Mouse (Mus musculus) CH12.LX (cell line): ENCODE data around the gene Slc2a8. TPM values are rescaled to one million over a fixed set of nuclear protein-coding genes. Genes with fewer than 3 reads are reported as not detected.
A peak's percentile ranks its signal among the peaks of the same experiment; 100 is the strongest.

Source experiments
- DNase-seq: peaks from one replicate; pipeline ENCODE4 v3.0.0-alpha.2; 2013; ENCODE audit errors: extremely low read depth
- H3K27ac ChIP-seq: 2 replicates; pipeline ENCODE4 v1.5.1; 2012; ENCODE audit warnings: low read depth, mild to moderate bottlenecking, control low read depth, moderate library complexity; ENCODE audit not compliant: insufficient read depth
- H3K27me3 ChIP-seq: replicated peaks from 2 replicates; pipeline ENCODE3; 2012; ENCODE audit warnings: inconsistent platforms
- H3K36me3 ChIP-seq, 2 experiments: replicated peaks in 1 of 2; 2 replicates each; pipeline versions ENCODE3 to v1.6.1; 2012; ENCODE audit warnings: inconsistent platforms in 1 of 2, low read length in 1 of 2, mild to moderate bottlenecking in 1 of 2, mixed read lengths in 1 of 2, moderate library complexity in 1 of 2; ENCODE audit not compliant: control insufficient read depth in 1 of 2, insufficient read depth in 1 of 2
- H3K4me1 ChIP-seq, 2 experiments: 2 replicates each; pipeline ENCODE4 v1.6.1; 2012; ENCODE audit warnings: inconsistent platforms in 1 of 2, moderate library complexity in 1 of 2; ENCODE audit not compliant: insufficient read depth in 2 of 2, control insufficient read depth in 1 of 2
- H3K4me2 ChIP-seq: 2 replicates; pipeline ENCODE4 v1.6.1; 2012; ENCODE audit warnings: low read depth, mild to moderate bottlenecking, control low read depth; ENCODE audit not compliant: poor library complexity, insufficient read depth, severe bottlenecking
- H3K4me3 ChIP-seq, 3 experiments: fragments of 150-350 bp in 1 of 3; sonication (generic) in 1 of 3; replicated peaks in 1 of 3; 2 replicates each; pipeline versions ENCODE3 to v1.5.1; 2011 to 2012; ENCODE audit warnings: low read depth in 2 of 3, low read length in 2 of 3, mild to moderate bottlenecking in 2 of 3, moderate library complexity in 2 of 3, control low read depth in 1 of 3, improper control_type of control experiment in 1 of 3, inconsistent platforms in 1 of 3, mixed read lengths in 1 of 3; ENCODE audit not compliant: poor library complexity in 1 of 3
- H3K79me2 ChIP-seq: replicated peaks from 2 replicates; pipeline ENCODE4 v1.6.1; 2012; ENCODE audit warnings: mild to moderate bottlenecking, moderate library complexity; ENCODE audit not compliant: control insufficient read depth, poor library complexity, insufficient read depth, severe bottlenecking; ENCODE audit errors: extremely low read depth
- H3K9ac ChIP-seq: 2 replicates; pipeline ENCODE4 v1.6.1; 2012; ENCODE audit warnings: low read depth, mild to moderate bottlenecking, control low read depth, moderate library complexity; ENCODE audit not compliant: insufficient read depth
- H3K9me3 ChIP-seq: replicated peaks from 2 replicates; pipeline ENCODE3; 2012; ENCODE audit warnings: low read length, inconsistent platforms, mixed read lengths
- BHLHE40 ChIP-seq: IDR thresholded peaks from 2 replicates; pipeline ENCODE4 v1.6.1; 2011; ENCODE audit warnings: mild to moderate bottlenecking, low read depth, low read length, improper control_type of control experiment
- CHD2 ChIP-seq: IDR thresholded peaks from 2 replicates; pipeline ENCODE4 v1.6.1; 2011; ENCODE audit warnings: low read length, improper control_type of control experiment
- E2F4 ChIP-seq: IDR thresholded peaks from 2 replicates; pipeline ENCODE4 v1.6.1; 2011; ENCODE audit warnings: low read depth, low read length, improper control_type of control experiment; ENCODE audit not compliant: insufficient replicate concordance
- ELF1 ChIP-seq: IDR thresholded peaks from 2 replicates; pipeline ENCODE4 v1.6.1; 2014; ENCODE audit warnings: low read depth, mild to moderate bottlenecking, inconsistent platforms, low read length, improper control_type of control experiment
- GABPA ChIP-seq: IDR thresholded peaks from 2 replicates; pipeline ENCODE4 v1.6.1; 2012; ENCODE audit warnings: low read depth, low read length, improper control_type of control experiment, inconsistent platforms; ENCODE audit not compliant: insufficient replicate concordance
- HCFC1 ChIP-seq: IDR thresholded peaks from 2 replicates; pipeline ENCODE4 v1.6.1; 2012; ENCODE audit warnings: low read depth, mild to moderate bottlenecking, inconsistent platforms, low read length, improper control_type of control experiment
- IRF4 ChIP-seq: IDR thresholded peaks from 2 replicates; pipeline ENCODE4 v1.6.1; 2014; ENCODE audit warnings: low read depth, mild to moderate bottlenecking, inconsistent platforms, low read length, improper control_type of control experiment
- JUN ChIP-seq: IDR thresholded peaks from 2 replicates; pipeline ENCODE4 v1.6.1; 2011; ENCODE audit warnings: low read depth, mild to moderate bottlenecking, low read length, improper control_type of control experiment, moderate library complexity; ENCODE audit not compliant: insufficient read depth
- JUND ChIP-seq: conservative IDR thresholded peaks from 2 replicates; pipeline ENCODE4 v1.6.1; 2011; ENCODE audit warnings: low read depth, low read length, improper control_type of control experiment
- KAT2A ChIP-seq: IDR thresholded peaks from 2 replicates; pipeline ENCODE4 v1.6.1; 2012; ENCODE audit warnings: low read length, improper control_type of control experiment, inconsistent platforms; ENCODE audit not compliant: insufficient replicate concordance
- MAFK ChIP-seq: IDR thresholded peaks from 2 replicates; pipeline ENCODE4 v1.6.1; 2011; ENCODE audit warnings: low read length, improper control_type of control experiment; ENCODE audit not compliant: insufficient replicate concordance
- MAX ChIP-seq: IDR thresholded peaks from 2 replicates; pipeline ENCODE4 v1.6.1; 2011; ENCODE audit warnings: low read length, improper control_type of control experiment
- MAZ ChIP-seq: IDR thresholded peaks from 2 replicates; pipeline ENCODE4 v1.6.1; 2012; ENCODE audit warnings: low read depth, mild to moderate bottlenecking, inconsistent platforms, low read length, improper control_type of control experiment, moderate library complexity
- MEF2A ChIP-seq: IDR thresholded peaks from 2 replicates; pipeline ENCODE4 v1.6.1; 2014; ENCODE audit warnings: low read depth, mild to moderate bottlenecking, inconsistent platforms, low read length, improper control_type of control experiment, borderline replicate concordance
- MYC ChIP-seq: IDR thresholded peaks from 2 replicates; pipeline ENCODE4 v1.6.1; 2011; ENCODE audit warnings: low read depth, mild to moderate bottlenecking, improper control_type of control experiment, low read length
- NELFE ChIP-seq: IDR thresholded peaks from 2 replicates; pipeline ENCODE4 v1.6.1; 2011; ENCODE audit warnings: low read depth, low read length, improper control_type of control experiment
- NRF1 ChIP-seq: IDR thresholded peaks from 2 replicates; pipeline ENCODE4 v1.6.1; 2014; ENCODE audit warnings: low read depth, mild to moderate bottlenecking, inconsistent platforms, low read length, improper control_type of control experiment, moderate library complexity
- POLR2A ChIP-seq: IDR thresholded peaks from 2 replicates; pipeline ENCODE4 v1.6.1; 2011; ENCODE audit warnings: low read depth, mild to moderate bottlenecking, improper control_type of control experiment, low read length
- POLR2AphosphoS2 ChIP-seq: IDR thresholded peaks from 2 replicates; pipeline ENCODE4 v1.6.1; 2011; ENCODE audit warnings: low read depth, low read length, improper control_type of control experiment
- RCOR1 ChIP-seq: conservative IDR thresholded peaks from 2 replicates; pipeline ENCODE4 v1.6.1; 2012; ENCODE audit warnings: low read depth, mild to moderate bottlenecking, inconsistent platforms, low read length, improper control_type of control experiment
- SMC3 ChIP-seq: IDR thresholded peaks from 2 replicates; pipeline ENCODE4 v1.6.1; 2011; ENCODE audit warnings: low read depth, low read length, improper control_type of control experiment
- TBP ChIP-seq: conservative IDR thresholded peaks from 2 replicates; pipeline ENCODE4 v1.6.1; 2011; ENCODE audit warnings: low read depth, low read length, improper control_type of control experiment
- UBTF ChIP-seq: IDR thresholded peaks from 2 replicates; pipeline ENCODE4 v1.6.1; 2012; ENCODE audit warnings: low read depth, mild to moderate bottlenecking, inconsistent platforms, low read length, improper control_type of control experiment, moderate library complexity
- USF1 ChIP-seq: IDR thresholded peaks from 2 replicates; pipeline ENCODE4 v1.6.1; 2014; ENCODE audit warnings: low read depth, mild to moderate bottlenecking, inconsistent platforms, low read length, improper control_type of control experiment
- USF2 ChIP-seq: conservative IDR thresholded peaks from 2 replicates; pipeline ENCODE4 v1.6.1; 2011; ENCODE audit warnings: low read depth, low read length, improper control_type of control experiment
- ZC3H11A ChIP-seq: IDR thresholded peaks from 2 replicates; pipeline ENCODE4 v1.6.1; 2012; ENCODE audit warnings: low read depth, mild to moderate bottlenecking, inconsistent platforms, low read length, improper control_type of control experiment
- ZKSCAN1 ChIP-seq: IDR thresholded peaks from 2 replicates; pipeline ENCODE4 v1.6.1; 2012; ENCODE audit warnings: low read depth, inconsistent platforms, low read length, improper control_type of control experiment, borderline replicate concordance
- ZMIZ1 ChIP-seq: IDR thresholded peaks from 2 replicates; pipeline ENCODE4 v1.6.1; 2012; ENCODE audit warnings: low read depth, mild to moderate bottlenecking, inconsistent platforms, low read length, improper control_type of control experiment
- dilution Hi-C: fragments of 300-500 bp; cut with MboI; formaldehyde crosslinking; loops from 2 replicates; pipeline ENCODE4 v1.14.3; 2020; ENCODE audit warnings: low sequenced_read_pairs; ENCODE audit not compliant: extremely low pct_unique_long_range_greater_than_20kb, extremely low pct_ligation_motif_present
- in situ Hi-C: fragments of 300-500 bp; cut with MboI; formaldehyde crosslinking; loops from 3 replicates; pipeline ENCODE4 v1.14.3; 2019; ENCODE audit warnings: low sequenced_read_pairs, low pct_ligation_motif_present, low pct_unique_long_range_greater_than_20kb, mixed read lengths
- polyA plus RNA-seq: library from polyadenylated mRNA; unstranded; fragments of >175 nt; gene quantifications from 2 replicates; pipeline ENCODE4 v1.2.1, GENCODE M21; 2012; ENCODE audit warnings: low read depth; ENCODE audit not compliant: insufficient read length
- total RNA-seq, 2 experiments: library from RNA; depleted of rRNA; stranded (reverse); fragments of 300-350 nt in 1 of 2; fragments of >200 nt in 1 of 2; gene quantifications; 2 replicates each; pipeline ENCODE4 v1.2.3; 2012 to 2014

Gene Slc2a8
- total and polyA plus RNA-seq, 3 experiments: 1.1 to 5.6 (median 1.3) TPM

DNA sequence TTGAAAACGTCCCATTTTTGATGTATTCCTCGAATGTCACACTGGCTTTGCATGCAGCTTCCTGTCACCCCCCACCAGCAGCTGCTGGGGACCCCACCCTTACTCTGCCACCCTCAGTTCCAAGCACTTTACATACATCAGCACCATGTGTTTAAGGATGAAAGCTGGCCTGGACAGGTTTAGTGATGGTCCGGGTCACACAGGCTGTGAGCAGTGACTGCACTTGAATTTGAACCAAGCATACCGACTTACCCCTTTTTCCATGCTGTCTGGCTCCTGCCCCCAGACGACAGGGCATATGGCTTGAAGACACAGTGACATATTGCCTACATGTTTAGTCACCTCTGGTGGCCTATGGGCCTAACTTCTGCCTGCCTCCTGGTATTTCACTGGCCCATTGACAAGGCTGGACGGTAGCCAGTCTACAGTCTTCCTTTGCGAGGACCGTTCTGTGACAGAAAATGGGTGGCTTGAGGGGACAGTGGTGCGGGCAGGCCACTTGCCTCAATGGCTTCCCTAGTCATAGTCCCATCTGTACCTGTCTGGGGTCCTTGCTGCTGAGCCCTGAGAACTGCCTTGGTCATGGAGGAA is 13.8 kb downstream of the Slc2a8 start:
- H3K4me2 ChIP-seq: no peak overlapping the region
- H3K9ac ChIP-seq: no peak overlapping the region
- peaks cover 2 to 34% of the 10 kb centered on the region in 2 experiments; a peak in 3 of 4 replicates for H3K4me1 ChIP-seq
- H3K27me3 ChIP-seq: no peaks in the 10 kb centered on the region
- no peak overlapping the region for H3K27ac ChIP-seq
- TF ChIP-seq ELF1 (no peak), MYC (no peak), USF2 (no peak), MEF2A (no peak), BHLHE40 (no peak), SMC3 (no peak), IRF4 (no peak), TBP (no peak), JUND (no peak), E2F4 (no peak), JUN (no peak), GABPA (no peak), KAT2A (no peak), RCOR1 (no peak), MAFK (no peak)
- TF ChIP-seq, all 38 proteins: peak for 0
- H3K9me3 ChIP-seq: no peaks in the 10 kb centered on the region
- H3K36me3 ChIP-seq: peaks cover 18 to 38% of the 10 kb centered on the region in 2 experiments
- dilution Hi-C loops (no loop called here), in situ Hi-C loops (no loop called here)
- H3K4me3 ChIP-seq: no peak overlapping the region
- H3K79me2 ChIP-seq: peaks cover 19% of the 10 kb centered on the region
- no peak for DNase-seq

DNA sequence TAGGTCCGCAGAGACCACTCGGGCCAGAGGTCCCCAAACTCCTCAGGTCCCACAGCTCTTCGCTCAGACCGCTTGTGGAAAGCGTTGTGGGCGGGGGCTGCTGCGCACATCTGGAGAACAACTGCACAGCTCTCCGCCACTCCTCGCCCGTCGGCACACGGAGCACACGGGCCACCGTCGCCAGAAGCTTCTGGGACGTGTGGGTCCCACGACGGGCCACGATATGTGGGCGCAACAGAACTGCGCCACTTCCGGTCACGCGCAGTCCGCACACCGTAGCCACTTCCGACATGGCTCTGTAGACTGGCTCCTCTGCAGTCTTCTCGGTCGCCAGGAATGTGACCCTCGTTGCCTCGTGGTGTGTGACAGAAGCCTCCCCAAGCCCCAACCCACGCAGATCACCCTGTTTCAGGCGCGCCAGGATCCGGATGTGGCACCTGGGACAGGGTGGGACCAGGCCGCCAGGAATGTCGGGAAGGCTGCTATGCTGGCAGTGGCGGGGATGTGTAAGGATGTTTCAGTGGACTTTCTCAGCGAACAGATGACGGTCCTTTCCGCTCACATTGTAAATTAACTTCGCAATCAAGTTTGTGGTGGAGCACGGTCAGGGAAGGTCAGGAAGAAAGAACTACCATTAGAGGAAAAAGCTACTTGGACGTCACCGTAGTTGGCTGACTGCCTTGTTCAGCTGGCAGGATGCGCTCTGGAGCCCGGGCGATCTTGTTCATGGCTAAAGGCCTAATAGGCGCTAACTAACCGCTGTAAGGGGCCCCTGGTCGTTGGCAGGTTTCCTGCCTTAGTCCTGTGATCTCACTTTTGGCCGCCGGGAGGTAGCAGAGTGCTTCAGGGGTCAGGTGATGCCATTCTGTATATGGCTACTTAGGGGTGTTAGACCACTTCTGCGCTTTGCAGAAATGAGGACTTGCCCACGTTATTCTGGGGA is 14.9 kb downstream of the Slc2a8 start:
- dilution Hi-C loops (no loop called here), in situ Hi-C loops (no loop called here)
- H3K36me3 ChIP-seq: peaks cover 27 to 50% of the 10 kb centered on the region in 2 experiments
- TF ChIP-seq POLR2AphosphoS2 (no peak), ZC3H11A (no peak), JUN (no peak), CHD2 (peak; percentile 65; the same call in 1 of the 2 replicates), ZMIZ1 (peak; percentile 90), USF1 (peak; percentile 79), ELF1 (peak; percentile 95), HCFC1 (peak; percentile 90), NRF1 (peak; percentile 83), KAT2A (peak; percentile 88; the same call in 1 of the 2 replicates), MAZ (0 out of 2 replicates have a peak, but pooled peaks have one; percentile 46), NELFE (peak; percentile 84), ZKSCAN1 (no peak), UBTF (peak; percentile 67), POLR2A (peak; percentile 92), RCOR1 (peak; percentile 79), MAX (peak; percentile 94), GABPA (peak; percentile 11; the same call in 1 of the 2 replicates)

More for the DNA sequence above, 14.9 kb downstream of the Slc2a8 start:
- DNase-seq: peak; percentile 87
- Histone ChIP-seq H3K4me2 (peak overlapping the region; percentile 44), H3K4me1 (peaks cover 2 to 34% of the 10 kb centered on the region in 2 experiments; a peak in 3 of 4 replicates), H3K9ac (peak overlapping the region; percentile 82), H3K27me3 (no peaks in the 10 kb centered on the region), H3K9me3 (no peaks in the 10 kb centered on the region), H3K27ac (peak overlapping the region; percentile 88), H3K4me3 (peak overlapping the region; percentile 71 to 85 (median 83)), H3K79me2 (peaks cover 31% of the 10 kb centered on the region)
